Mouse (Mus musculus): ENCODE results near the gene Fam240a.

DNA sequence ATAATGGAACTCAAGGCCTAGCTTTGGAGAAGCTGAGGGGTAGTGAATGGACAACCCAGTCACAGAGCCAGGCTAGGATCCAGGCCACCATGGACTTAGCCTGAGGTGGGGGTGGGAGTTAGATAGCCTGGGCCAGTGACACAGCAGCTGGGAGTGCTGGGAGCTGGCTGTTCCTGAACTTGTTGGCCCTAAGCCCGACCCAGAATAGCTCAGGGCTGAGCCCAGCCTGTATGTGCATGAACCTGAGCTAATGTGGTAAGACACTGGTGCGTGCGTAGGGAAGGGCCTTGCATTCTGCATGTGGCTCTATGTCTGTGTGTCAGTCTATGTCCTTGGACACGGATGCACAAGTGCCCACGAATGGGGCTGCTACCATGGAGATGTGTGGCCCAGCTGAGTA, 38.8 kb downstream of the Fam240a start:
- TF ChIP-seq POLR2A (IDR thresholded peaks at IDR 0.05; ENCODE audit: insufficient read length, low read depth), result no peak
- no peak for TF ChIP-seq CEBPB (IDR thresholded peaks at IDR 0.05; ENCODE audit: insufficient read depth, poor library complexity, severe bottlenecking)
- TF ChIP-seq MAX (IDR thresholded peaks at IDR 0.05; ENCODE audit: low read depth), result no peak
- peak in 2 of 3 experiments; percentile 6 to 64 for TF ChIP-seq MYOG (IDR thresholded peaks at IDR 0.05; ENCODE audit: control insufficient read depth in 1 of 3, insufficient read depth in 1 of 3, insufficient read length in 2 of 3, low read depth in 2 of 3)
- no peak for TF ChIP-seq POLR2AphosphoS2 (IDR thresholded peaks at IDR 0.05; ENCODE audit: insufficient read length, low read depth)
- no peak for TF ChIP-seq TCF12 (IDR thresholded peaks at IDR 0.05; ENCODE audit: insufficient read depth, poor library complexity, severe bottlenecking)
